Mouse (Mus musculus) liver, embryonic 15.5 days (tissue): Measurements from ENCODE around the gene Txnrd1. TPM values are rescaled to one million over a fixed set of nuclear protein-coding genes. Genes with fewer than 3 reads are reported as not detected.
A peak's percentile ranks its signal among the peaks of the same experiment; 100 is the strongest.

Experiments
- ATAC-seq: fragments of 200-750 bp; cut with Nextera tagmentation; 2 replicates; pipeline ENCODE4 v1.8.0; 2017; ENCODE audit warnings: moderate number of reproducible peaks, mild to moderate bottlenecking, moderate library complexity; ENCODE audit not compliant: insufficient read depth
- H3K27ac ChIP-seq: fragments of 300-500 bp; sonication (generic); replicated peaks from 2 replicates; pipeline ENCODE4 v1.5.1; 2015; ENCODE audit warnings: mild to moderate bottlenecking, inconsistent platforms
- H3K27me3 ChIP-seq: fragments of 300-500 bp; sonication (generic); 2 replicates; pipeline ENCODE4 v1.6.1; 2015; ENCODE audit warnings: mild to moderate bottlenecking, inconsistent platforms
- H3K36me3 ChIP-seq: fragments of 300-500 bp; sonication (generic); replicated peaks from 2 replicates; pipeline ENCODE4 v1.6.1; 2015; ENCODE audit warnings: moderate library complexity, mild to moderate bottlenecking, inconsistent platforms
- H3K4me1 ChIP-seq: fragments of 300-500 bp; sonication (generic); replicated peaks from 2 replicates; pipeline ENCODE4 v1.6.1; 2015; ENCODE audit warnings: inconsistent platforms
- H3K4me2 ChIP-seq: fragments of 300-500 bp; sonication (generic); 2 replicates; pipeline ENCODE4 v1.6.1; 2015; ENCODE audit warnings: moderate library complexity, mild to moderate bottlenecking, inconsistent platforms
- H3K4me3 ChIP-seq: fragments of 300-500 bp; sonication (generic); replicated peaks from 2 replicates; pipeline ENCODE4 v1.5.1; 2015; ENCODE audit warnings: mild to moderate bottlenecking, inconsistent platforms
- H3K9ac ChIP-seq: fragments of 300-500 bp; sonication (generic); 2 replicates; pipeline ENCODE4 v1.6.1; 2015; ENCODE audit warnings: moderate library complexity, mild to moderate bottlenecking, inconsistent platforms
- H3K9me3 ChIP-seq: fragments of 300-500 bp; sonication (generic); replicated peaks from 2 replicates; pipeline ENCODE4 v1.6.1; 2016; ENCODE audit warnings: inconsistent platforms
- WGBS: fragments of 180-500 bp; shearing (Covaris S2); methylation state at CpG from one replicate; pipeline ENCODE4 v1.1.7; 2015; ENCODE audit warnings: mixed read lengths; ENCODE audit not compliant: insufficient replicate concordance; 5-methylcytosine and 5-hydroxymethylcytosine counted together
- polyA plus RNA-seq: library from polyadenylated mRNA; unstranded; fragments of >200 nt; fragmentation: Nextera tagmentation; extraction: Ambion mirVana; gene quantifications from 2 replicates; pipeline ENCODE4 v1.2.1, GENCODE M21; 2015

Txnrd1 gene
- polyA plus RNA-seq, 1 experiment from 2014 or later: 48.0 TPM

GRCm38 (mm10) chr10:82893872-82894650 is 60.3 kb downstream of the Txnrd1 start:
- H3K27ac ChIP-seq: no peak overlapping the region
- no peaks in the 10 kb centered on the region for H3K9me3 ChIP-seq
- H3K4me1 ChIP-seq: peaks cover 36% of the 10 kb centered on the region
- no peaks in the 10 kb centered on the region for H3K27me3 ChIP-seq
- H3K36me3 ChIP-seq: peaks cover 92% of the 10 kb centered on the region
- no peak overlapping the region for H3K4me2 ChIP-seq
- 52% methylated on average over 18 of the region's 18 CpGs for WGBS
- H3K9ac ChIP-seq: no peak overlapping the region
- H3K4me3 ChIP-seq: no peak overlapping the region
- no peak for ATAC-seq

DNA sequence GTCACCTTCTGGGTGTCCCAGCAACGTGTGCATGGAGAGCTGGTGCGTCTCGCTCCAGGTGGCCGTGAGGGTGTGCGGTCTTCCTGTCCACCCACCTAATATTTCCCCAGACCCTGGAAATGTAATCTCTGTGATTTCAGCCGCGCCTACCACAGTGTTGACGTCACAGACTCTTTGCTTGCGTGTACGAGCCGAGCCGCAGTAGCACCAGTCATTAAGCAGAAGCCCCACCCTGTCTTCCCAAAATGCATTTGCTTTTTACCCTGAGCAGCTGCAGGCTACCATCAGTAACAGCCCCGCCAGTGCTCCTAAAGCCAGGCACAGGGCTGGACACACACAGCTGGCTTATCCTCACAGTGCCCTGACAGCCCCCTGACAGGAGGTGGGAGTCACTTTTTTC is 64.2 kb downstream of the Txnrd1 start:
- peaks cover 32% of the 10 kb centered on the region for H3K4me1 ChIP-seq
- H3K27me3 ChIP-seq: peaks cover 3% of the 10 kb centered on the region; the same call in 1 of the 2 replicates
- H3K4me3 ChIP-seq: no peak overlapping the region
- H3K27ac ChIP-seq: no peak overlapping the region
- no peak overlapping the region for H3K4me2 ChIP-seq
- no peaks in the 10 kb centered on the region for H3K9me3 ChIP-seq
- ATAC-seq: no peak
- H3K9ac ChIP-seq: no peak overlapping the region
- 78% methylated on average over 13 of the region's 13 CpGs for WGBS
- H3K36me3 ChIP-seq: peaks cover 54% of the 10 kb centered on the region

- peaks cover 24% of the 10 kb centered on the region for H3K4me1 ChIP-seq
- 47% methylated on average over 7 of the region's 7 CpGs for WGBS
- no peak overlapping the region for H3K4me3 ChIP-seq
- ATAC-seq: no peak
- no peaks in the 10 kb centered on the region for H3K9me3 ChIP-seq
- H3K27ac ChIP-seq: no peak overlapping the region; the same call in 1 of the 2 replicates
- peaks cover 45% of the 10 kb centered on the region for H3K36me3 ChIP-seq
- no peak overlapping the region for H3K4me2 ChIP-seq
- H3K9ac ChIP-seq: no peak overlapping the region
- peaks cover 6% of the 10 kb centered on the region; the same call in 1 of the 2 replicates for H3K27me3 ChIP-seq
These were observed 65.1 kb downstream of the Txnrd1 start for GRCm38 (mm10) chr10:82898893-82899292.

DNA sequence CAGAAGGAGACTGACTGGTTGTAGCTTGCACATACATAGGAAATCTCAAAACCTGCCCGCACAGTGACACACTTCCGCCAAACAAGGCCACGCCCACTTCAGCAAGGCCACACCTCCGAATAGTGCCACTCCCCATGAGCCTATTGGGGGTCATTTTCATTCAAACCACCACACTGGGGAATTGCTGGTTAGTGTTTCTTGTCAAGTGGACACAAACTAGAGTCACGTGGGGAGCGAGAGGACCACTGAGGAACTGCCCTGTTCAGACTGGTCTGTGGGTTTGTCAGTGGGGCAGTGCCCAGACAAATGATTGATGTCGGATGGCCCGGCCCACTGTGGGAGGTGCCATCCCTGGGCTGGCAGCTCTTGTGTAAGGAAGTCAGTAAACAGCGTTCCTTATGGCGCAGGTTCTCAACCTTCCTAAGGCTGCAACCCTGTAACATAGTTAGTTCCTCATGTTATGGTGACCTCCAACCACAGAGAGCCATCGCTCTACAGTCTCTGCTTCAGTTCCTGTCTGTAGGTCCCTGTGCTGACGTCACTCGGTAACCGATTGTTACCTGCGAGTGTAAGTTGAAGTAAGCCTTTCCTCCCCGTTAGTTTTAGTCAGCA is 66.2 kb downstream of the Txnrd1 start:
- Histone ChIP-seq H3K27ac (0 out of 2 replicates have a peak overlapping the region, but pooled peaks have one; percentile 11), H3K9ac (no peak overlapping the region)
- WGBS: 18% methylated on average over 16 of the region's 16 CpGs

GRCm38 (mm10) chr10:82900546-82900945 is 66.8 kb downstream of the Txnrd1 start:
- Histone ChIP-seq H3K4me2 (peak overlapping the region; percentile 64), H3K9me3 (no peaks in the 10 kb centered on the region), H3K4me3 (peak overlapping the region; percentile 47), H3K27me3 (peaks cover 6% of the 10 kb centered on the region; the same call in 1 of the 2 replicates), H3K4me1 (peaks cover 24% of the 10 kb centered on the region), H3K9ac (no peak overlapping the region), H3K27ac (0 out of 2 replicates have a peak overlapping the region, but pooled peaks have one; percentile 11), H3K36me3 (peaks cover 28% of the 10 kb centered on the region)
- WGBS: 62% methylated on average over 7 of the region's 7 CpGs
- ATAC-seq: no peak; the same call in 1 of the 2 replicates

More for the DNA sequence above, 66.2 kb downstream of the Txnrd1 start:
- no peaks in the 10 kb centered on the region for H3K9me3 ChIP-seq
- H3K4me3 ChIP-seq: peak overlapping the region; percentile 47
- H3K27me3 ChIP-seq: peaks cover 6% of the 10 kb centered on the region; the same call in 1 of the 2 replicates
- H3K36me3 ChIP-seq: peaks cover 35% of the 10 kb centered on the region
- ATAC-seq: peak; percentile 72
- peak overlapping the region; percentile 64 for H3K4me2 ChIP-seq
- H3K4me1 ChIP-seq: peaks cover 24% of the 10 kb centered on the region

GRCm38 (mm10) chr10:82901436-82901835 is 67.7 kb downstream of the Txnrd1 start:
- H3K36me3 ChIP-seq: peaks cover 19% of the 10 kb centered on the region
- no peak overlapping the region for H3K4me3 ChIP-seq
- peaks cover 6% of the 10 kb centered on the region; the same call in 1 of the 2 replicates for H3K27me3 ChIP-seq
- H3K9ac ChIP-seq: no peak overlapping the region
- H3K9me3 ChIP-seq: no peaks in the 10 kb centered on the region
- WGBS: 4% methylated on average over 7 of the region's 7 CpGs
- H3K4me2 ChIP-seq: no peak overlapping the region; the same call in 1 of the 2 replicates
- peaks cover 24% of the 10 kb centered on the region for H3K4me1 ChIP-seq
- peak; percentile 39; the same call in 1 of the 2 replicates for ATAC-seq
- H3K27ac ChIP-seq: no peak overlapping the region

- H3K4me3 ChIP-seq: no peak overlapping the region
- no peak overlapping the region for H3K27ac ChIP-seq
- no peak overlapping the region for H3K4me2 ChIP-seq
- no peaks in the 10 kb centered on the region for H3K9me3 ChIP-seq
- ATAC-seq: no peak
- H3K4me1 ChIP-seq: peaks cover 12% of the 10 kb centered on the region
- no peak overlapping the region for H3K9ac ChIP-seq
- no peaks in the 10 kb centered on the region for H3K36me3 ChIP-seq
- H3K27me3 ChIP-seq: peaks cover 13% of the 10 kb centered on the region; the same call in 1 of the 2 replicates
- 71% methylated on average over 7 of the region's 7 CpGs for WGBS
These were observed 74.8 kb downstream of the Txnrd1 start for GRCm38 (mm10) chr10:82908526-82908925.

GRCm38 (mm10) chr10:82909382-82909781 is 75.6 kb downstream of the Txnrd1 start:
- Histone ChIP-seq H3K9me3 (no peaks in the 10 kb centered on the region), H3K4me1 (peaks cover 20% of the 10 kb centered on the region), H3K27me3 (peaks cover 13% of the 10 kb centered on the region; the same call in 1 of the 2 replicates), H3K27ac (no peak overlapping the region), H3K36me3 (no peaks in the 10 kb centered on the region), H3K4me3 (no peak overlapping the region), H3K4me2 (no peak overlapping the region), H3K9ac (no peak overlapping the region)
- WGBS: 18% methylated on average over 9 of the region's 9 CpGs
- ATAC-seq: no peak

DNA sequence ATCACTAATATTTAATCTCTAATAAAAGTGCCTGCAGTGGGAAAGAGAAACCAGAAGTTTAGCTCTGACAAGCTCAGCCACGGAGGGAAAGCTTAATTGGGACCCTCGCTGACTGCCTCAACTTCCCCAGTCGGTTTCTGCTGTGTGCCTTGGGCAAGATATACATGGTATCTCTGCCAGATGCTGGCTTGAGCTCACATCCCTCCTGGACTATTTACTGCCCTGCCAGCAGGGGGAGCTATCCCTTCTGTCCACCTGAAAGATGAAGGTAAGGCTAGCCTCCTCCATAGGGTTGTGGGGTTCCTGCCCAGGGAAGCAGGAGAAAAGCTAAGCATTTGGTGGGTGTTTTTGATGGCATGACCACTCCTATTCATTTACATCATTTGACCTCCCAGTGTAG is 76.4 kb downstream of the Txnrd1 start:
- Histone ChIP-seq H3K4me1 (peaks cover 20% of the 10 kb centered on the region), H3K4me2 (no peak overlapping the region), H3K27me3 (peaks cover 13% of the 10 kb centered on the region; the same call in 1 of the 2 replicates), H3K4me3 (no peak overlapping the region), H3K9ac (no peak overlapping the region), H3K36me3 (no peaks in the 10 kb centered on the region), H3K9me3 (no peaks in the 10 kb centered on the region), H3K27ac (no peak overlapping the region)
- 41% methylated on average over 3 of the region's 3 CpGs for whole genome bisulfite sequencing
- no peak for ATAC-seq

DNA sequence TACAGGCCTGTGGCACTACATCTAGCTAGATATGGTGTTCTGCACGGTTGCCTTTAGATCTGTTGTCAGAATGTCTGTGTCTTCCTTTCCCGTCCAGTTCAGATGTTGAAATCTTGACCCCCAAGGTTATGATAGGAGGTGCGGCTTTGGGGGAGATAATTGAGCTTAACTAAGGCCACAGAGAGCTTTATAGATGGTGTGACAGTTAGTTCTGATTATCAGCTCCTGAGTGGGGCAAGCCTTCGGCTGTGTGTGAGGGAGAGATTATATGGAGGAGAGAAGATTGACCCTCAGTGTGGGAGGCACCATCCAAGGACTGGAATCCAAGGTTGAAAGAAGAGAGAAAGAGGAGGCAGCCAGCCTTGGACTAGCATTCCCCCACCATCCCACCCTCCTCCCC is 79.5 kb downstream of the Txnrd1 start:
- Histone ChIP-seq H3K27me3 (peaks cover 7% of the 10 kb centered on the region; the same call in 1 of the 2 replicates), H3K27ac (no peak overlapping the region), H3K9me3 (no peaks in the 10 kb centered on the region), H3K4me2 (no peak overlapping the region), H3K9ac (no peak overlapping the region), H3K4me3 (no peak overlapping the region), H3K36me3 (no peaks in the 10 kb centered on the region), H3K4me1 (peaks cover 20% of the 10 kb centered on the region)
- WGBS: 14% methylated on average over 4 of the region's 4 CpGs
- ATAC-seq: peak; percentile 71

DNA sequence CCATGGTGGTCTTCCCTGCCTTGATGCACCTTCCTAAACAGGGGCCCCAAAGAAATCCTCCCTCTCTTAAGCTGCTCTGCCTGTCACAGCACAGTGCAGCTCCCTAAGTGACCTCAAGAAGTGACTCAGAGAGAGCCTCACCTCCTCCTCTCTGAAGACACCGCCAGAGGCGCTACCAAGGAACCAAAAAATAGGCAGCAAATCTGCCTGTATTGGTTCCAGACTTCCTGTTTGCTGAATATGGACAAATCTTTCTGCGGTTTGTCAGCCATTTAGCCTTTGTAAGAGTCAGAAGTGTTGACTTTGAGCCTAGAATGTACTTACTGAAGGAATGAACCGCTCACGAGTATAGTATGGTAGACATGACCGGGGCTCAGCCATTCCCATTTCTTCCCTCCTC is 80.0 kb downstream of the Txnrd1 start:
- Histone ChIP-seq H3K27me3 (peaks cover 4% of the 10 kb centered on the region; the same call in 1 of the 2 replicates), H3K9me3 (no peaks in the 10 kb centered on the region), H3K9ac (no peak overlapping the region), H3K36me3 (no peaks in the 10 kb centered on the region), H3K27ac (no peak overlapping the region), H3K4me2 (no peak overlapping the region), H3K4me1 (peaks cover 20% of the 10 kb centered on the region), H3K4me3 (no peak overlapping the region)
- WGBS: 56% methylated on average over 6 of the region's 6 CpGs
- no peak for ATAC-seq
